Mouse (Mus musculus) liver, embryonic 11.5 days (tissue): ENCODE results near the gene Ficd. TPM values are rescaled to one million over a fixed set of nuclear protein-coding genes. Genes with fewer than 3 reads are reported as not detected.

ENCODE experiments used
- ATAC-seq: fragments of 200-750 bp; cut with Nextera tagmentation; replicated peaks from 2 replicates; pipeline ENCODE4 v1.8.0; 2017; ENCODE audit warnings: moderate number of reproducible peaks, mild to moderate bottlenecking, moderate TSS enrichment, moderate library complexity; ENCODE audit not compliant: low FRiP score
- DNase-seq: peaks from one replicate; pipeline ENCODE4 v3.0.0-alpha.2; 2017; ENCODE audit warnings: low spot score
- H3K27ac ChIP-seq: fragments of 300-500 bp; sonication (generic); 2 replicates; pipeline ENCODE4 v1.5.1; 2014; ENCODE audit warnings: mild to moderate bottlenecking, low read depth, low read length, control low read depth
- H3K27me3 ChIP-seq: fragments of 300-500 bp; sonication (generic); replicated peaks from 2 replicates; pipeline ENCODE4 v1.6.1; 2014; ENCODE audit warnings: low read length, mixed read lengths; ENCODE audit not compliant: control insufficient read depth, insufficient read depth
- H3K36me3 ChIP-seq: fragments of 300-500 bp; sonication (generic); 2 replicates; pipeline ENCODE4 v1.6.1; 2014; ENCODE audit warnings: mild to moderate bottlenecking, low read length, moderate library complexity, mixed read lengths; ENCODE audit not compliant: control insufficient read depth, insufficient read depth
- H3K4me1 ChIP-seq: fragments of 300-500 bp; sonication (generic); replicated peaks from 2 replicates; pipeline ENCODE4 v1.6.1; 2014; ENCODE audit warnings: low read length, mixed read lengths; ENCODE audit not compliant: control insufficient read depth, insufficient read depth
- H3K4me2 ChIP-seq: fragments of 300-500 bp; sonication (generic); 2 replicates; pipeline ENCODE4 v1.6.1; 2014; ENCODE audit warnings: mild to moderate bottlenecking, control low read depth, moderate library complexity
- H3K4me3 ChIP-seq: fragments of 300-500 bp; sonication (generic); 2 replicates; pipeline ENCODE4 v1.5.1; 2014; ENCODE audit warnings: low read depth, low read length, control low read depth
- H3K9ac ChIP-seq: fragments of 300-500 bp; sonication (generic); 2 replicates; pipeline ENCODE4 v1.6.1; 2014; ENCODE audit warnings: low read depth, low read length, control low read depth
- H3K9me3 ChIP-seq: fragments of 300-500 bp; sonication (generic); 2 replicates; pipeline ENCODE4 v1.6.1; 2016; ENCODE audit warnings: low read length, inconsistent platforms, mixed read lengths; ENCODE audit not compliant: control insufficient read depth
- WGBS: fragments of 180-500 bp; shearing (Covaris S2); extraction: QIAGEN DNeasy Blood & Tissue Kit; methylation state at CpG from one replicate; pipeline ENCODE4 v1.1.7; 2014; 5-methylcytosine and 5-hydroxymethylcytosine counted together
- polyA plus RNA-seq: library from polyadenylated mRNA; unstranded; fragments of >200 nt; fragmentation: Nextera tagmentation; extraction: Ambion mirVana; gene quantifications from 2 replicates; pipeline ENCODE4 v1.2.1, GENCODE M21; 2014

The Ficd gene
- polyA plus RNA-seq, 1 experiment from 2014 or later = 3.7 TPM

DNA sequence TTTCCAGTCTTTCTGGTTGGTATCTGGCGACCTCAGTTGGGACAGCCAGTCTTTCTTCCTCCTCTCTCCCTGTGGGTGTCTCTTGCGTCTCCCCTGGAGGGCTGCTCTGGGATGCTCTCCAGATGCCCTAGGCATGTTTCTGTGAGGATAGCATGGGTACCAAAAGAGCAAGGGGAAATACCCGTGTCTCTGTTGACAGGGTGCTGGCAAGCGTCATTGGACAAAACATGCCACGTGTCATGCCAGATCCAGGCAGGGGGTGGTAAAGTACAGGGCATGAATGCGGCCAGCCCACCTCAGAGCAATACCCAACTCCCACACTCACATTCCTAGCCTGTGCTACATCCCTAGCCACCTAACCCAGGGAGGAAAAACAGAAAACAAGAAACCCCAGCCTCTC lies 9.0 kb upstream of the Ficd start:
- Histone ChIP-seq H3K4me1 (no peaks in the 10 kb centered on the region), H3K36me3 (no peaks in the 10 kb centered on the region), H3K27me3 (peaks cover 8% of the 10 kb centered on the region; the same call in 1 of the 2 replicates), H3K9me3 (no peaks in the 10 kb centered on the region), H3K4me3 (no peak overlapping the region), H3K27ac (no peak overlapping the region), H3K9ac (no peak overlapping the region), H3K4me2 (no peak overlapping the region)
- DNase-seq (no peak), ATAC-seq (no peak)
- WGBS = 59% methylated on average over 6 of the region's 6 CpGs

DNA sequence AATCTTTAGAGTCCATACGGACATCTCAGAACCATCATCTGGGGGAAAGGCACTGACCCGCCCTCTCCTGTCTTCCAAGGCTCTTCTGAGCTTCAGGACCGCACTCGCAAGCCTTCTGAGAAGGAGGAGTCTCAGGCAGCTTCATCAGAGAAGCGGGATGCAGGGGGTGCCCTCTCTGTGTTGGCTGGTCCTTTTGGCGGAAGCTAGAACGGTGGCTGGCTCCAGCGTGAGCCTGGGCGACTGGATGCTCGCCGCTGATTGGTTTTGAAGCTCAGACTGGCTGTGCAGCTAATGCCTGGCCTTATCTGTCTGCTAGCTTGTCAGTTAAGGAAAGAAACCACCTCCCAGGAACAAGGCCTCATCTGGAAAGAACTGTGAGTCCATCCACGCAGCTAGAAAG lies 8.4 kb upstream of the Ficd start:
- no peaks in the 10 kb centered on the region for H3K36me3 ChIP-seq
- H3K9ac ChIP-seq = no peak overlapping the region
- peaks cover 8% of the 10 kb centered on the region; the same call in 1 of the 2 replicates for H3K27me3 ChIP-seq
- no peak overlapping the region for H3K4me3 ChIP-seq
- H3K4me2 ChIP-seq = no peak overlapping the region
- ATAC-seq = no peak
- DNase-seq = no peak
- H3K27ac ChIP-seq = no peak overlapping the region
- H3K4me1 ChIP-seq = no peaks in the 10 kb centered on the region
- no peaks in the 10 kb centered on the region for H3K9me3 ChIP-seq
- WGBS = 46% methylated on average over 12 of the region's 12 CpGs

GRCm38 (mm10) chr5:113728011-113728410 lies 7.6 kb upstream of the Ficd start:
- WGBS = 73% methylated on average over 7 of the region's 7 CpGs
- DNase-seq (no peak), ATAC-seq (no peak)
- H3K4me2 ChIP-seq = no peak overlapping the region
- H3K9ac ChIP-seq = no peak overlapping the region
- no peaks in the 10 kb centered on the region for H3K36me3 ChIP-seq
- H3K4me3 ChIP-seq = no peak overlapping the region
- no peaks in the 10 kb centered on the region for H3K4me1 ChIP-seq
- no peak overlapping the region for H3K27ac ChIP-seq
- H3K9me3 ChIP-seq = no peaks in the 10 kb centered on the region
- peaks cover 8% of the 10 kb centered on the region; the same call in 1 of the 2 replicates for H3K27me3 ChIP-seq

GRCm38 (mm10) chr5:113728691-113729090 lies 6.9 kb upstream of the Ficd start:
- no peak overlapping the region for H3K4me3 ChIP-seq
- H3K9me3 ChIP-seq = no peaks in the 10 kb centered on the region
- no peak overlapping the region for H3K27ac ChIP-seq
- H3K4me1 ChIP-seq = no peaks in the 10 kb centered on the region
- DNase-seq (no peak), ATAC-seq (no peak)
- H3K4me2 ChIP-seq = no peak overlapping the region
- H3K36me3 ChIP-seq = no peaks in the 10 kb centered on the region
- 78% methylated on average over 7 of the region's 7 CpGs for WGBS
- no peak overlapping the region for H3K9ac ChIP-seq
- H3K27me3 ChIP-seq = peaks cover 4% of the 10 kb centered on the region; the same call in 1 of the 2 replicates

GRCm38 (mm10) chr5:113730641-113731121 lies 4.9 kb upstream of the Ficd start:
- Histone ChIP-seq H3K4me3 (no peak overlapping the region), H3K9me3 (no peaks in the 10 kb centered on the region), H3K4me1 (peaks cover 3% of the 10 kb centered on the region; the same call in 1 of the 2 replicates), H3K4me2 (no peak overlapping the region), H3K27ac (no peak overlapping the region), H3K36me3 (no peaks in the 10 kb centered on the region), H3K9ac (no peak overlapping the region), H3K27me3 (0 out of 2 replicates have a peak, but pooled peaks cover 4% of the 10 kb centered on the region)
- WGBS = 74% methylated on average over 7 of the region's 7 CpGs
- no peak for ATAC-seq
- no peak for DNase-seq

DNA sequence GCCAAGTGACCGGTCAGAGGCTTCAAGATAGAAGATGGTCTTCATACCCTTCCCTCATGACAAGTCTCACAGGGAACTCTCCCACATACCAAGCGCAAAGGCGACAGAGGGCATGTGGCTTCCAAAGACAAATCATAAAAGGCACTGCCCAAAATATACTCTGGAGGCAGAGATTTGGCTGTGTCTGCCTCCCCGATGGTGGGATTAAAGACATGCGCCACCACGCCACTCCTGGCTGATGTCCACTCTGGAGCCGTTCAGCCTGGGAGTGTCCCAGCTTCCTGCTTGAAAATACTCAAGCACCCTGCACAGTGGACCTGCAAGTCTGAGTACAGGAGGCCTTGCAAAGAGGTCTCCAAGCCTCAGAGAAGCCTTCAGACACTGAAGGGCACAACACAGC lies 4.4 kb upstream of the Ficd start:
- H3K9ac ChIP-seq = no peak overlapping the region
- no peak for ATAC-seq
- no peak overlapping the region for H3K4me3 ChIP-seq
- no peak overlapping the region for H3K4me2 ChIP-seq
- H3K36me3 ChIP-seq = no peaks in the 10 kb centered on the region
- 0 out of 2 replicates have a peak, but pooled peaks cover 4% of the 10 kb centered on the region for H3K27me3 ChIP-seq
- no peak overlapping the region for H3K27ac ChIP-seq
- WGBS = 86% methylated on average over 7 of the region's 7 CpGs
- no peak for DNase-seq
- H3K4me1 ChIP-seq = peaks cover 3% of the 10 kb centered on the region; the same call in 1 of the 2 replicates
- H3K9me3 ChIP-seq = no peaks in the 10 kb centered on the region

- H3K9ac ChIP-seq = no peak overlapping the region
- H3K27ac ChIP-seq = no peak overlapping the region
- DNase-seq (no peak), ATAC-seq (no peak)
- H3K27me3 ChIP-seq = 0 out of 2 replicates have a peak, but pooled peaks cover 1% of the 10 kb centered on the region
- H3K9me3 ChIP-seq = no peaks in the 10 kb centered on the region
- H3K4me1 ChIP-seq = peaks cover 13% of the 10 kb centered on the region
- no peak overlapping the region for H3K4me3 ChIP-seq
- H3K36me3 ChIP-seq = no peaks in the 10 kb centered on the region
- WGBS = 29% methylated on average over 6 of the region's 6 CpGs
- H3K4me2 ChIP-seq = no peak overlapping the region
Measured at GRCm38 (mm10) chr5:113732182-113732581, 3.4 kb upstream of the Ficd start.

DNA sequence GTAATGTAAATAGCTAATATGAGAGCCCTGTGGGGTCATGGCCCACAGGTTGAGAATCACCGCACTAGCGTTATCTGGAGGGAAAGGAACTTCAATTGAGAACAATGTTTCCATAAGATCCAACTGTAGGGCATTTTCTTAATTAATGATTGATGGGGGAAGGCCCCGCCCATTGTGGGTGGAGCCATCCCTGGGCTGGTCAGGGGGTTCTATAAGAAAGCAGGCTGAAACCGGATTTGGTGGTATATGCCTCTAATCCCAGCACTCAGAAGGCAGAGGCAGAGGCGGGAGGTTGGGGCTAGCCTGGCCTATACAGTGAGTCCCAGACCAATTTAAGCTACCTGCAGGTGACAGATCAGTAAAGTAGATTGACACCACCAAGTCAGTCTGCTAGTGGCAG lies 1.2 kb upstream of the Ficd start:
- Histone ChIP-seq H3K9ac (peak overlapping the region; percentile 80; the same call in 1 of the 2 replicates), H3K27ac (peak overlapping the region; percentile 90; the same call in 1 of the 2 replicates), H3K36me3 (peaks cover 14% of the 10 kb centered on the region), H3K4me3 (no peak overlapping the region), H3K4me2 (no peak overlapping the region; the same call in 1 of the 2 replicates), H3K4me1 (peaks cover 14% of the 10 kb centered on the region), H3K27me3 (no peaks in the 10 kb centered on the region), H3K9me3 (no peaks in the 10 kb centered on the region)
- DNase-seq = no peak
- no peak for ATAC-seq
- 65% methylated on average over 5 of the region's 5 CpGs for WGBS

GRCm38 (mm10) chr5:113735023-113735344 lies 619 bp upstream of the Ficd start:
- ATAC-seq (peak; percentile 40), DNase-seq (no peak)
- Histone ChIP-seq H3K4me1 (peaks cover 14% of the 10 kb centered on the region), H3K9me3 (no peaks in the 10 kb centered on the region), H3K27me3 (no peaks in the 10 kb centered on the region), H3K36me3 (peaks cover 16% of the 10 kb centered on the region), H3K4me3 (peak overlapping the region; percentile 79), H3K27ac (peak overlapping the region; percentile 90), H3K4me2 (peak overlapping the region; percentile 82), H3K9ac (peak overlapping the region; percentile 80)
- WGBS = 27% methylated on average over 7 of the region's 7 CpGs
